Mouse (Mus musculus) left cerebral cortex, postnatal 36 days (tissue): ENCODE results near the gene Flot1. TPM values are rescaled to one million over a fixed set of nuclear protein-coding genes. Genes with fewer than 3 reads are reported as not detected.

Experiments
- microRNA-seq: library from miRNA; unstranded; fragments of <30 nt; microRNA quantifications from one replicate; pipeline ENCODE4 v1.2.0, GENCODE M21; 2022
- total RNA-seq, 2 experiments: library from RNA; stranded (reverse); gene quantifications; 2 replicates each; pipeline ENCODE4 v1.2.3; 2021

Gene Flot1
- total RNA-seq, 2 experiments from 2014 or later, result 146 to 149 TPM

Small RNA genes lying within 50 kb of the gene (microRNA-seq; reads per million reads assigned to microRNA genes)
- gene Gm28033, result not detected

Other genes starting within 250 kb of the Flot1 start
- gene Sfta2, start 221.7 kb upstream of the Flot1 start, total RNA-seq, result not detected
- not detected for gene Gm9573, start 196.6 kb upstream of the Flot1 start, total RNA-seq
- not detected for gene Mucl3, start 179.5 kb upstream of the Flot1 start, total RNA-seq
- 10 to 100 TPM; 30.1 to 40.0 TPM for gene Vars2, start 155.6 kb upstream of the Flot1 start, total RNA-seq
- 10 to 100 TPM; 26.8 to 29.9 TPM for gene Gtf2h4, start 149.5 kb upstream of the Flot1 start, total RNA-seq
- gene Ddr1, start 118.6 kb upstream of the Flot1 start, total RNA-seq, result 10 to 100 TPM; 52.5 to 69.9 TPM
- 10 to 100 TPM; 10.6 to 13.6 TPM for gene Ier3, start 1.5 kb upstream of the Flot1 start, total RNA-seq
- 100 to 1,000 TPM; 441 to 478 TPM for gene Tubb5, start 15.1 kb downstream of the Flot1 start, total RNA-seq
- gene Mdc1, start 18.3 kb downstream of the Flot1 start, total RNA-seq, result 10 to 100 TPM; 16.5 to 16.9 TPM
- gene Nrm, start 38.1 kb downstream of the Flot1 start, total RNA-seq, result 1 to 10 TPM; 2.3 to 3.1 TPM
- 1 to 10 TPM; 9.2 to 9.3 TPM for gene Ppp1r18, start 42.4 kb downstream of the Flot1 start, total RNA-seq
- gene Dhx16, start 56.6 kb downstream of the Flot1 start, total RNA-seq, result 10 to 100 TPM; 26.0 to 32.0 TPM
- gene 2310061I04Rik, start 74.2 kb downstream of the Flot1 start, total RNA-seq, result 10 to 100 TPM; 58.4 to 62.0 TPM
- 10 to 100 TPM; 51.1 to 63.9 TPM for gene Atat1, start 86.8 kb downstream of the Flot1 start, total RNA-seq
- 10 to 100 TPM; 38.0 to 46.2 TPM for gene Mrps18b, start 93.2 kb downstream of the Flot1 start, total RNA-seq
- 10 to 100 TPM; 62.5 to 84.5 TPM for gene Ppp1r10, start 93.2 kb downstream of the Flot1 start, total RNA-seq
- gene Abcf1, start 146.5 kb downstream of the Flot1 start, total RNA-seq, result 10 to 100 TPM; 71.0 to 77.8 TPM
- 100 to 1,000 TPM; 173 to 198 TPM for gene Gnl1, start 156.6 kb downstream of the Flot1 start, total RNA-seq
- 10 to 100 TPM; 36.9 to 40.0 TPM for gene Prr3, start 157.0 kb downstream of the Flot1 start, total RNA-seq
- gene H2-T24, start 197.3 kb downstream of the Flot1 start, total RNA-seq, result 1 to 10 TPM; 1.1 to 2.2 TPM
- 10 to 100 TPM; 12.6 to 15.1 TPM for gene H2-T23, start 209.6 kb downstream of the Flot1 start, total RNA-seq
- 10 to 100 TPM; 11.0 to 12.2 TPM for gene H2-T22, start 219.5 kb downstream of the Flot1 start, total RNA-seq
- under 1 TPM in 1 of 2 experiments, not detected in 1; 0.27 TPM for gene Gm6034, start 219.7 kb downstream of the Flot1 start, total RNA-seq
- gene Gm11127, start 235.1 kb downstream of the Flot1 start, total RNA-seq, result 1 to 10 TPM in 1 of 2 experiments, under 1 TPM in 1; 0.59 to 1.9 TPM